Mouse (Mus musculus): ENCODE measurements around the gene Vmn2r7. TPM values are rescaled to one million over a fixed set of nuclear protein-coding genes. Genes with fewer than 3 reads are reported as not detected.
"Not testable (repeated sequence)": the region's sequence is repeated elsewhere in the genome, so short reads cannot be mapped to it uniquely, and the experiment has no call there.

The Vmn2r7 gene
- total and polyA plus RNA-seq, 2 experiments, result not detected

GRCm38 (mm10) chr3:64676069-64676468 is 168.5 kb downstream of the Vmn2r7 start:
- not testable (repeated sequence) for H3K9ac ChIP-seq (ENCODE audit: low read depth, low read length); H3K4me3 ChIP-seq (ENCODE audit: insufficient read depth, low read depth, low read length); H3K79me2 ChIP-seq (ENCODE audit: control insufficient read depth, insufficient read depth, low read length); H3K27ac ChIP-seq (replicated peaks; ENCODE audit: insufficient read depth, low read depth, low read length); H3K27me3 ChIP-seq (ENCODE audit: control insufficient read depth, insufficient read depth, low read length); H3K36me3 ChIP-seq (ENCODE audit: control insufficient read depth, insufficient read depth, low read length); DNase-seq (ENCODE audit: extremely low read depth, low read depth, low spot score); H3K4me1 ChIP-seq (ENCODE audit: control insufficient read depth, insufficient read depth, low read length)
- WGBS, result 65% methylated on average over 1 of the region's 1 CpGs
